Mouse (Mus musculus): Measurements from ENCODE around the gene Ece1.

Ece1 gene

GRCm38 (mm10) chr4:138013723-138014479 is 151.9 kb downstream of the Ece1 start:
- DNase-seq (ENCODE audit: extremely low spot score, low spot score), result no peak

Measured in neural tube, embryonic 10.5 days (tissue).